Mouse (Mus musculus): ENCODE measurements around the gene Spata6. TPM values are rescaled to one million over a fixed set of nuclear protein-coding genes. Genes with fewer than 3 reads are reported as not detected.
A peak's percentile ranks its signal among the peaks of the same experiment; 100 is the strongest.

The Spata6 gene
- polyA plus RNA-seq, 2 experiments = 21.0 to 21.2 TPM

- H3K4me2 ChIP-seq (replicated peaks; ENCODE audit: low read depth, low read length, severe bottlenecking) = no peak overlapping the region
- no peaks in the 10 kb centered on the region for H3K9me3 ChIP-seq (ENCODE audit: control insufficient read depth, low read length)
- H3K27ac ChIP-seq (replicated peaks; ENCODE audit: low read depth, low read length) = no peak overlapping the region
- no peak for TF ChIP-seq POLR2A (IDR thresholded peaks at IDR 0.05; ENCODE audit: borderline replicate concordance, extremely low read depth, insufficient read depth, insufficient read length)
- DNase-seq (ENCODE audit: low spot score) = peak; percentile 62
- 4% methylated on average over 4 of the region's 4 CpGs for WGBS
- no peak overlapping the region for H3K9ac ChIP-seq (ENCODE audit: low read depth, low read length, severe bottlenecking)
- no peaks in the 10 kb centered on the region for H3K36me3 ChIP-seq (ENCODE audit: control insufficient read depth, insufficient read depth, low read length)
- H3K4me1 ChIP-seq (ENCODE audit: control insufficient read depth, insufficient read depth, low read length) = peaks cover 12% of the 10 kb centered on the region
- H3K27me3 ChIP-seq (ENCODE audit: control insufficient read depth, insufficient read depth, low read length) = no peaks in the 10 kb centered on the region
- peak; percentile 70 for ATAC-seq (ENCODE audit: low FRiP score, low read depth)
- H3K4me3 ChIP-seq (replicated peaks; ENCODE audit: low read length) = no peak overlapping the region
These were observed 97.7 kb downstream of the Spata6 start for GRCm38 (mm10) chr4:111817478-111817877.

GRCm38 (mm10) chr4:111838882-111839281 lies 119.1 kb downstream of the Spata6 start:
- no peak overlapping the region for H3K9ac ChIP-seq (ENCODE audit: low read depth, low read length, severe bottlenecking)
- no peaks in the 10 kb centered on the region for H3K4me1 ChIP-seq (ENCODE audit: control insufficient read depth, insufficient read depth, low read length)
- 91% methylated on average over 6 of the region's 6 CpGs for WGBS
- no peak overlapping the region for H3K27ac ChIP-seq (replicated peaks; ENCODE audit: low read depth, low read length)
- no peaks in the 10 kb centered on the region for H3K9me3 ChIP-seq (ENCODE audit: control insufficient read depth, low read length)
- ATAC-seq (ENCODE audit: low FRiP score, low read depth) (no peak), DNase-seq (ENCODE audit: low spot score) (no peak)
- no peak overlapping the region for H3K4me2 ChIP-seq (replicated peaks; ENCODE audit: low read depth, low read length, severe bottlenecking)
- H3K36me3 ChIP-seq (ENCODE audit: control insufficient read depth, insufficient read depth, low read length) = no peaks in the 10 kb centered on the region
- H3K4me3 ChIP-seq (replicated peaks; ENCODE audit: low read length) = no peak overlapping the region
- TF ChIP-seq POLR2A (IDR thresholded peaks at IDR 0.05; ENCODE audit: borderline replicate concordance, extremely low read depth, insufficient read depth, insufficient read length) = no peak
- H3K27me3 ChIP-seq (ENCODE audit: control insufficient read depth, insufficient read depth, low read length) = no peaks in the 10 kb centered on the region

- Histone ChIP-seq H3K36me3 (ENCODE audit: control insufficient read depth, insufficient read depth, low read length) (no peaks in the 10 kb centered on the region), H3K9me3 (ENCODE audit: control insufficient read depth, low read length) (no peaks in the 10 kb centered on the region), H3K4me2 (replicated peaks; ENCODE audit: low read depth, low read length, severe bottlenecking) (no peak overlapping the region), H3K4me1 (ENCODE audit: control insufficient read depth, insufficient read depth, low read length) (no peaks in the 10 kb centered on the region), H3K9ac (ENCODE audit: low read depth, low read length, severe bottlenecking) (no peak overlapping the region), H3K27me3 (ENCODE audit: control insufficient read depth, insufficient read depth, low read length) (no peaks in the 10 kb centered on the region), H3K4me3 (replicated peaks; ENCODE audit: low read length) (no peak overlapping the region), H3K27ac (replicated peaks; ENCODE audit: low read depth, low read length) (no peak overlapping the region)
- ATAC-seq (ENCODE audit: low FRiP score, low read depth) = no peak
- no peak for DNase-seq (ENCODE audit: low spot score)
- no peak for TF ChIP-seq POLR2A (IDR thresholded peaks at IDR 0.05; ENCODE audit: borderline replicate concordance, extremely low read depth, insufficient read depth, insufficient read length)
These were observed 132.8 kb downstream of the Spata6 start for GRCm38 (mm10) chr4:111852626-111853025.

GRCm38 (mm10) chr4:111866701-111867100 lies 146.9 kb downstream of the Spata6 start:
- H3K27me3 ChIP-seq (ENCODE audit: control insufficient read depth, insufficient read depth, low read length) = no peaks in the 10 kb centered on the region
- H3K9me3 ChIP-seq (ENCODE audit: control insufficient read depth, low read length) = no peaks in the 10 kb centered on the region
- H3K4me1 ChIP-seq (ENCODE audit: control insufficient read depth, insufficient read depth, low read length) = no peaks in the 10 kb centered on the region
- H3K27ac ChIP-seq (replicated peaks; ENCODE audit: low read depth, low read length) = no peak overlapping the region
- no peak for TF ChIP-seq POLR2A (IDR thresholded peaks at IDR 0.05; ENCODE audit: borderline replicate concordance, extremely low read depth, insufficient read depth, insufficient read length)
- WGBS = 72% methylated on average over 5 of the region's 5 CpGs
- H3K9ac ChIP-seq (ENCODE audit: low read depth, low read length, severe bottlenecking) = no peak overlapping the region
- H3K36me3 ChIP-seq (ENCODE audit: control insufficient read depth, insufficient read depth, low read length) = no peaks in the 10 kb centered on the region
- no peak for ATAC-seq (ENCODE audit: low FRiP score, low read depth)
- H3K4me3 ChIP-seq (replicated peaks; ENCODE audit: low read length) = no peak overlapping the region
- no peak for DNase-seq (ENCODE audit: low spot score)
- H3K4me2 ChIP-seq (replicated peaks; ENCODE audit: low read depth, low read length, severe bottlenecking) = no peak overlapping the region

GRCm38 (mm10) chr4:111867743-111868401 lies 148.1 kb downstream of the Spata6 start:
- Histone ChIP-seq H3K36me3 (ENCODE audit: control insufficient read depth, insufficient read depth, low read length) (no peaks in the 10 kb centered on the region), H3K27ac (replicated peaks; ENCODE audit: low read depth, low read length) (no peak overlapping the region), H3K4me2 (replicated peaks; ENCODE audit: low read depth, low read length, severe bottlenecking) (no peak overlapping the region), H3K4me3 (replicated peaks; ENCODE audit: low read length) (no peak overlapping the region), H3K27me3 (ENCODE audit: control insufficient read depth, insufficient read depth, low read length) (no peaks in the 10 kb centered on the region), H3K9me3 (ENCODE audit: control insufficient read depth, low read length) (no peaks in the 10 kb centered on the region), H3K9ac (ENCODE audit: low read depth, low read length, severe bottlenecking) (no peak overlapping the region), H3K4me1 (ENCODE audit: control insufficient read depth, insufficient read depth, low read length) (no peaks in the 10 kb centered on the region)
- DNase-seq (ENCODE audit: low spot score) (no peak), ATAC-seq (ENCODE audit: low FRiP score, low read depth) (no peak)
- no peak for TF ChIP-seq POLR2A (IDR thresholded peaks at IDR 0.05; ENCODE audit: borderline replicate concordance, extremely low read depth, insufficient read depth, insufficient read length)
- WGBS = 85% methylated on average over 2 of the region's 2 CpGs

Other genes with a start within 250 kb of the Spata6 start
- gene Slc5a9, start 182.9 kb downstream of the Spata6 start, polyA plus RNA-seq (2012; rRNA removed) = 0.72 and 0.90 TPM in 2 replicates
- gene Slc5a9, start 182.9 kb downstream of the Spata6 start, polyA plus RNA-seq (2014; fragmentation: Nextera tagmentation; extraction: Ambion mirVana) = 0.54 and 1.5 TPM in 2 replicates
- 0.15 and 0.31 TPM in 2 replicates for gene Skint8, start 199.4 kb downstream of the Spata6 start, polyA plus RNA-seq (2012; rRNA removed)
- gene Skint8, start 199.4 kb downstream of the Spata6 start, polyA plus RNA-seq (2014; fragmentation: Nextera tagmentation; extraction: Ambion mirVana) = 0.28 and 0.43 TPM in 2 replicates

All from limb, embryonic 14.5 days (tissue).